Mouse (Mus musculus): ENCODE measurements at regions not wholly inside any gene's neighbourhood (a gene's known extent, or its start where the extent isn't known, plus 50 kb on each side); places are given as distances from the start of the nearest gene placed in this dataset.

DNA sequence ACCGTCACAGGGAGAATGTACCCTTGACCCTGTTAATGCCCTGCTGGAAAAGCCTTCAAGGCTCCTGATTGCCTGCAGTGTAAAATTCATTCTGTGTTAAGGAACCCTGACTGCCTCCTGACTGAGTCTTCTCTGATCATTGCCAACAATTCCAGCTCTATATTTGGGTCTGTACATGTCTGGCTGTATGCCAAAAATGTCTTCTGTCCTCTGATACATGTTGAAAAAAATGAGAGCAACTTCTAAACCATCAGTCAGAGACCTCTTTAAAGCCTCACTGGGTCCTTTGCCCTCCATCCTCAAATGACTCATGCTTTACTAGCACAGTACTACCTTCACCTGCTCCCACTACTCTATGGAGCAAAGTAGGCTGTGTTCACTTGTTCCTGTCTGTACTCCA lies 408.3 kb downstream of the Nbas start:
- no peak for DNase-seq (ENCODE audit: low read depth, low spot score)

- DNase-seq (ENCODE audit: low read depth, low spot score) = no peak
Measured at GRCm38 (mm10) chr12:13669453-13669852, 400.5 kb downstream of the Nbas start.

GRCm38 (mm10) chr12:13668485-13669022 lies 399.6 kb downstream of the Nbas start:
- no peak for DNase-seq (ENCODE audit: low read depth, low spot score)

- no peak for DNase-seq (ENCODE audit: low read depth, low spot score)
Measured at GRCm38 (mm10) chr12:13639336-13639735, 370.4 kb downstream of the Nbas start.

Data from retina, postnatal 7 days (tissue).